Mouse (Mus musculus) lung, postnatal 0 days (tissue): ENCODE measurements around the gene Spink4. TPM values are rescaled to one million over a fixed set of nuclear protein-coding genes. Genes with fewer than 3 reads are reported as not detected.
A peak's percentile ranks its signal among the peaks of the same experiment; 100 is the strongest.

Experiments
- ATAC-seq: fragments of 200-750 bp; cut with Nextera tagmentation; 2 replicates; pipeline ENCODE4 v1.8.0; 2017; ENCODE audit warnings: moderate library complexity
- DNase-seq: peaks from one replicate; pipeline ENCODE4 v3.0.0-alpha.2; 2016; ENCODE audit warnings: low spot score
- H3K27ac ChIP-seq: fragments of 300-500 bp; sonication (generic); 2 replicates; pipeline ENCODE4 v1.5.1; 2014; ENCODE audit warnings: antibody characterized with exemption, mild to moderate bottlenecking, low read length, mixed read lengths
- H3K27me3 ChIP-seq: fragments of 300-500 bp; sonication (generic); replicated peaks from 2 replicates; pipeline ENCODE4 v1.6.1; 2014; ENCODE audit warnings: low read length, mixed read lengths; ENCODE audit not compliant: insufficient read depth
- H3K36me3 ChIP-seq: fragments of 300-500 bp; sonication (generic); 2 replicates; pipeline ENCODE4 v1.6.1; 2014; ENCODE audit warnings: low read length, mixed read lengths; ENCODE audit not compliant: insufficient read depth
- H3K4me1 ChIP-seq: fragments of 300-500 bp; sonication (generic); 2 replicates; pipeline ENCODE4 v1.6.1; 2014; ENCODE audit warnings: antibody characterized with exemption, low read depth, low read length, mixed read lengths; ENCODE audit not compliant: insufficient read depth
- H3K4me2 ChIP-seq: fragments of 300-500 bp; sonication (generic); replicated peaks from 2 replicates; pipeline ENCODE4 v1.6.1; 2014; ENCODE audit warnings: low read depth, mild to moderate bottlenecking, low read length, moderate library complexity, mixed read lengths
- H3K4me3 ChIP-seq: fragments of 300-500 bp; sonication (generic); 2 replicates; pipeline ENCODE4 v1.5.1; 2014; ENCODE audit warnings: low read depth, low read length
- H3K9ac ChIP-seq: fragments of 300-500 bp; sonication (generic); replicated peaks from 2 replicates; pipeline ENCODE4 v1.6.1; 2014; ENCODE audit warnings: low read depth, mild to moderate bottlenecking
- H3K9me3 ChIP-seq: fragments of 300-500 bp; sonication (generic); 2 replicates; pipeline ENCODE4 v1.6.1; 2016; ENCODE audit warnings: low read length, mixed read lengths
- CTCF ChIP-seq: IDR thresholded peaks from 2 replicates; pipeline ENCODE4 v1.5.1; 2016; ENCODE audit warnings: antibody characterized with exemption, mild to moderate bottlenecking
- EP300 ChIP-seq: IDR thresholded peaks from 2 replicates; pipeline ENCODE4 v1.6.1; 2016; ENCODE audit warnings: antibody characterized with exemption, mild to moderate bottlenecking, control low read depth
- WGBS: fragments of 180-500 bp; shearing (Covaris S2); extraction: QIAGEN DNeasy Blood & Tissue Kit; methylation state at CpG from one replicate; pipeline ENCODE4 v1.1.7; 2014; 5-methylcytosine and 5-hydroxymethylcytosine counted together
- polyA plus RNA-seq: library from polyadenylated mRNA; unstranded; fragments of >200 nt; fragmentation: Nextera tagmentation; extraction: Ambion mirVana; gene quantifications from 2 replicates; pipeline ENCODE4 v1.2.1, GENCODE M21; 2015

Gene Spink4
- polyA plus RNA-seq, 1 experiment from 2014 or later, result 3.5 TPM

- peaks cover 6% of the 10 kb centered on the region; the same call in 1 of the 2 replicates for H3K36me3 ChIP-seq
- no peaks in the 10 kb centered on the region for H3K4me1 ChIP-seq
- 79% methylated on average over 3 of the region's 3 CpGs for WGBS
- no peak overlapping the region for H3K4me3 ChIP-seq
- H3K27ac ChIP-seq, result no peak overlapping the region
- H3K27me3 ChIP-seq, result no peaks in the 10 kb centered on the region
- DNase-seq (peak; percentile 33), ATAC-seq (no peak)
- H3K4me2 ChIP-seq, result no peak overlapping the region
- H3K9ac ChIP-seq, result no peak overlapping the region
- TF ChIP-seq CTCF, result no peak
- no peak for TF ChIP-seq EP300
- H3K9me3 ChIP-seq, result no peaks in the 10 kb centered on the region
Measured at GRCm38 (mm10) chr4:40975678-40976077, 55.8 kb downstream of the Spink4 start.

GRCm38 (mm10) chr4:40976651-40977050 lies 56.8 kb downstream of the Spink4 start:
- Histone ChIP-seq H3K4me1 (no peaks in the 10 kb centered on the region), H3K36me3 (peaks cover 15% of the 10 kb centered on the region; the same call in 1 of the 2 replicates), H3K9ac (no peak overlapping the region), H3K9me3 (no peaks in the 10 kb centered on the region), H3K27me3 (no peaks in the 10 kb centered on the region), H3K27ac (no peak overlapping the region), H3K4me2 (no peak overlapping the region), H3K4me3 (no peak overlapping the region)
- TF ChIP-seq EP300 (no peak), CTCF (no peak)
- ATAC-seq (no peak), DNase-seq (no peak)
- 87% methylated on average over 10 of the region's 10 CpGs for WGBS

GRCm38 (mm10) chr4:40979430-40979829 lies 59.6 kb downstream of the Spink4 start:
- no peak overlapping the region for H3K27ac ChIP-seq
- 93% methylated on average over 1 of the region's 1 CpGs for WGBS
- no peak for ATAC-seq
- H3K9ac ChIP-seq, result no peak overlapping the region
- H3K4me3 ChIP-seq, result no peak overlapping the region
- TF ChIP-seq EP300, result no peak
- no peak for DNase-seq
- no peaks in the 10 kb centered on the region for H3K27me3 ChIP-seq
- H3K9me3 ChIP-seq, result no peaks in the 10 kb centered on the region
- H3K36me3 ChIP-seq, result peaks cover 15% of the 10 kb centered on the region; the same call in 1 of the 2 replicates
- H3K4me2 ChIP-seq, result no peak overlapping the region
- no peaks in the 10 kb centered on the region for H3K4me1 ChIP-seq

Other genes with a start within 250 kb of the Spink4 start
- 19.5 and 21.2 TPM in 2 replicates for gene Aptx, start 216.9 kb upstream of the Spink4 start, polyA plus RNA-seq
- 285 and 314 TPM in 2 replicates for gene Dnaja1, start 197.9 kb upstream of the Spink4 start, polyA plus RNA-seq
- gene Smu1, start 162.1 kb upstream of the Spink4 start, polyA plus RNA-seq, result 88.4 and 89.0 TPM in 2 replicates
- 82.9 and 89.4 TPM in 2 replicates for gene B4galt1, start 66.0 kb upstream of the Spink4 start, polyA plus RNA-seq
- 231 and 234 TPM in 2 replicates for gene Bag1, start 28.2 kb downstream of the Spink4 start, polyA plus RNA-seq
- 150 and 159 TPM in 2 replicates for gene Chmp5, start 28.4 kb downstream of the Spink4 start, polyA plus RNA-seq
- 31.7 and 34.5 TPM in 2 replicates for gene Nfx1, start 50.9 kb downstream of the Spink4 start, polyA plus RNA-seq
- gene Aqp7, start 128.1 kb downstream of the Spink4 start, polyA plus RNA-seq, result 0.10 and 0.24 TPM in 2 replicates
- 8.7 and 15.3 TPM in 2 replicates for gene Aqp3, start 178.1 kb downstream of the Spink4 start, polyA plus RNA-seq
- gene Nol6, start 204.4 kb downstream of the Spink4 start, polyA plus RNA-seq, result 5.3 and 6.9 TPM in 2 replicates
- 77.9 and 81.6 TPM in 2 replicates for gene Ube2r2, start 215.7 kb downstream of the Spink4 start, polyA plus RNA-seq